13 mouse cellular contexts compared by ENCODE assay signal in genomic region chr12:36918294-36918876, GRCm38 (mm10).
A peak's percentile ranks its signal among the peaks of the same experiment; 100 is the strongest.
DNase-seq lines count a peak whose midpoint lies in the region; ATAC-seq lines count a peak whose summit lies in the region.
"Had no signal": no experiment of that assay in that cellular context is flagged by ENCODE, and none has a peak within 500 bp of the region (broad histone marks: within the 10 kb centered on the region; RNA-seq: fewer than 3 reads in every experiment).

No protein-coding gene starts in this region.

- H3K27me3 ChIP-seq in kidney, embryonic 16.5 days (ENCODE audit: insufficient read depth, low read length) = no peaks in the 10 kb centered on the region
- no peaks in the 10 kb centered on the region for H3K27me3 ChIP-seq in forebrain, embryonic 16.5 days (replicated peaks; ENCODE audit: control insufficient read depth, insufficient read depth, low read length)
- no peaks in the 10 kb centered on the region for H3K27me3 ChIP-seq in midbrain, embryonic 11.5 days (ENCODE audit: control insufficient read depth, insufficient read depth, low read length)

- no peak overlapping the region for H3K9ac ChIP-seq in kidney, embryonic 16.5 days (replicated peaks; ENCODE audit: low read length)
- H3K9ac ChIP-seq in forebrain, embryonic 16.5 days (replicated peaks; ENCODE audit: low read depth, low read length) = 0 out of 2 replicates have a peak overlapping the region, but pooled peaks have one; percentile 6
- no peak overlapping the region for H3K9ac ChIP-seq in midbrain, embryonic 11.5 days (ENCODE audit: low read length)

- 36% methylated on average over 5 of the region's 5 CpGs for WGBS in kidney, embryonic 16.5 days
- WGBS in forebrain, embryonic 16.5 days = 15% methylated on average over 5 of the region's 5 CpGs
- WGBS in midbrain, embryonic 11.5 days = 51% methylated on average over 5 of the region's 5 CpGs

- no peaks in the 10 kb centered on the region for H3K4me1 ChIP-seq in kidney, embryonic 16.5 days (ENCODE audit: insufficient read depth, low read length)
- H3K4me1 ChIP-seq in forebrain, embryonic 16.5 days (replicated peaks; ENCODE audit: control insufficient read depth, insufficient read depth, low read length) = peaks cover 3% of the 10 kb centered on the region
- 0 out of 2 replicates have a peak, but pooled peaks cover 2% of the 10 kb centered on the region for H3K4me1 ChIP-seq in midbrain, embryonic 11.5 days (ENCODE audit: control insufficient read depth, insufficient read depth, low read length)

- no peaks in the 10 kb centered on the region for H3K36me3 ChIP-seq in kidney, embryonic 16.5 days (ENCODE audit: insufficient read depth, low read length)
- no peaks in the 10 kb centered on the region for H3K36me3 ChIP-seq in forebrain, embryonic 16.5 days (ENCODE audit: control insufficient read depth, insufficient read depth)
- H3K36me3 ChIP-seq in midbrain, embryonic 11.5 days (ENCODE audit: control insufficient read depth, insufficient read depth, low read length) = no peaks in the 10 kb centered on the region

- no peak overlapping the region for H3K4me3 ChIP-seq in kidney, embryonic 16.5 days (ENCODE audit: low read length)
- no peak overlapping the region for H3K4me3 ChIP-seq in forebrain, embryonic 16.5 days (replicated peaks; ENCODE audit: low read length)
- no peak overlapping the region for H3K4me3 ChIP-seq in midbrain, embryonic 11.5 days (ENCODE audit: low read depth, low read length)
- H3K4me3 ChIP-seq: myocyte had no signal

- no peak for DNase-seq in kidney, postnatal 10 days
- DNase-seq in midbrain, embryonic 11.5 days (ENCODE audit: low spot score, missing footprints) = no peak
- peak; percentile 68 for DNase-seq in retina, postnatal 1 day
- no peak for DNase-seq in kidney, postnatal 25 days
- DNase-seq in gastrocnemius, adult 8-10 months (ENCODE audit: low spot score in 2 of 2) = no peak
- DNase-seq: lung, postnatal 14 days; right cerebral cortex, adult 18-20 months had no signal

- H3K9me3 ChIP-seq in kidney, embryonic 16.5 days (ENCODE audit: low read length) = no peaks in the 10 kb centered on the region
- no peaks in the 10 kb centered on the region for H3K9me3 ChIP-seq in forebrain, embryonic 16.5 days (ENCODE audit: control insufficient read depth, low read length)
- no peaks in the 10 kb centered on the region for H3K9me3 ChIP-seq in midbrain, embryonic 11.5 days (ENCODE audit: control insufficient read depth, low read length)

- 0 out of 2 replicates have a peak, but pooled peaks have one; percentile 46 for ATAC-seq in kidney, embryonic 16.5 days (ENCODE audit: low FRiP score, low TSS enrichment)
- peak; percentile 81 for ATAC-seq in forebrain, embryonic 16.5 days
- peak; percentile 91 for ATAC-seq in midbrain, embryonic 11.5 days (ENCODE audit: low FRiP score)
- no peak for ATAC-seq in frontal cortex, adult (ENCODE audit: low TSS enrichment)

- no peak overlapping the region for H3K27ac ChIP-seq in kidney, embryonic 16.5 days (ENCODE audit: low read length)
- H3K27ac ChIP-seq in forebrain, embryonic 16.5 days (ENCODE audit: low read length) = no peak overlapping the region; the same call in 1 of the 2 replicates
- no peak overlapping the region for H3K27ac ChIP-seq in midbrain, embryonic 11.5 days (ENCODE audit: low read depth, low read length)

- H3K4me2 ChIP-seq in kidney, embryonic 16.5 days (replicated peaks; ENCODE audit: low read depth, low read length) = no peak overlapping the region
- H3K4me2 ChIP-seq in forebrain, embryonic 16.5 days (ENCODE audit: low read length) = no peak overlapping the region
- H3K4me2 ChIP-seq in midbrain, embryonic 11.5 days = no peak overlapping the region
- H3K4me2 ChIP-seq: heart, embryonic 11.5 days; liver, embryonic 11.5 days had no signal
